Mouse (Mus musculus): ENCODE data around the gene Cxcl17.

DNA sequence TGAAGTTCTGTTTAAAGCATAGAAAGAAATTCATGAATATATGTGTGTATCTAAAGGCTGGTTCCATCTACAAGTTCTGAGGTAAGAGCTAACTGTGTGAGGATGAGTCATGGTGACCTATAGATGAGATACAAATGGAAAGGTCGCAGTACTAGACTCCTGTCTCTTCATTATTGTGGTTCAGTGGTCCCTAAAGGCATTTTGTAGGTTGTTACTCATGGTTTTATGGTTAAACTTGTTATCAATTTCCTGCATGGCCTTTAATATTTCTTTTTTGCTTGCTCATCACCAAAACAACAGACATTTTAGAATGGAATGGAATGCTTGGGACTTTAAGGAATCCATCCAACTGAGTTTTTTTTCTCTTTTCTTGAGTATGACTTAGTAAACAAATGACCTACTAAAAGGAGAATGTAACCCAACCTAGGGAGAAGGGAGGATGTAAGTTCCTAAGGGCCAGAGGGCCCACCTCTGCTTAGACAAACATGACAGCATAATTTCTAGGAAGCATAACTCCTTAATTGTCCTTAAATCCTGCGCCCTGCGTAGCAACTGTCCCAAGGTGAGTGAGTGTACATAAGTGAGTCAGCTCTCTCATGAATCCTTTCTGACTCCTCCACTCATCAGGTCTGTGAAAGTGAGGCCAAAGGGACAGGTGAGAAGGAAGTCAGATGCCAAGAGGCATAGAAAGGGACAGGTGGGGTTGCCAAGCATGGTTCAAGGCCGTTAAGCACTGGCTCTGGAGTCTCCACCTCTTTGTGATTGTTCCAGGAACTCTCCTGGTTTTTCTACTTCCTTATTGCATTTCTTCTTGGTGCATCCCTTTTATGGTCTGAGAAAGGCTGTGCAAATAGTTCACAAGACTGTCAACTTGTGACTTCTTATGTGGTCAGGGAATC is 17.4 kb upstream of the Cxcl17 start:
- TF ChIP-seq CTCF (IDR thresholded peaks at IDR 0.05; ENCODE audit: low read depth, low read length) (no peak), POLR2A (IDR thresholded peaks at IDR 0.05; ENCODE audit: extremely low read depth, insufficient read depth, low read length) (no peak)
